Mouse (Mus musculus) testis, adult 2 months (tissue): ENCODE measurements at regions not wholly inside any gene's neighbourhood (a gene's known extent, or its start where the extent isn't known, plus 50 kb on each side); places are given as distances from the start of the nearest gene placed in this dataset.

ENCODE experiments used
- CTCF ChIP-seq: fragments of 200-500 bp; IDR thresholded peaks from 2 replicates; pipeline ENCODE4 v1.5.1; 2012; ENCODE audit warnings: low read depth, mild to moderate bottlenecking, inconsistent platforms, low read length, moderate library complexity; ENCODE audit not compliant: control insufficient read depth, insufficient read depth, insufficient replicate concordance
- POLR2A ChIP-seq: fragments of 200-500 bp; IDR thresholded peaks from 2 replicates; pipeline ENCODE4 v1.6.1; 2012; ENCODE audit warnings: low read depth, mild to moderate bottlenecking, inconsistent platforms, low read length, moderate library complexity; ENCODE audit not compliant: control insufficient read depth

DNA sequence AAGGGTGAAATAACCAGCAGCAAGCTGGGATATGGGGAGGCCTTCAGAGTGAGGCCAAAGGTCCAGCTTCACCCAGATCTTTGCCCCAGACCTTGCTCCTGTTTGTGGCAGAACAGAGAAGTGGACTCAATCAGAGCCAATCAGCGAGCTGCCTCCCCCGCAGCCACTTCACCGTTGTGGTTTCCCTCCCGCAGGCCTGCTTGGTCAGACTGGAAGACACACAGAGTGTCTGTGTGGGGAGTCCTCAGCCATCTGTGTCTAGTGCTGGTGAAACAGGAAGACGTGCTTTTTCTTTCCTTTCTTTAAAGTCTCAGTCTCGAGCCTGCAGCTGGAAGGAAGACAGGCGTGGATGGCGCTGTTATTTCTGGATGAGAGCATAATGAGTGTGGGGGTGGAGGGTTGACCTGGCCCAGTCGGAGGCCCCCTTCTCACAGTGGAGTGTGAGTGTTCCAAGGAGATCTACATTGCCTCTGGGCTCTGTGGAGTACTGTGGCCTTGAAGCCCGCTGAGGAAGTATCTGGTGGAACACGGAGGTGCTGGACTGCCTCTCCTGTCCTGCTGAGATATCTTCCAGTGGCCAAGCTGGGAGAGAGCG, 205.5 kb downstream of the Gm5447 start:
- no peak for TF ChIP-seq CTCF
- TF ChIP-seq POLR2A = no peak
